Mouse (Mus musculus): ENCODE results near the gene Spin1. TPM values are rescaled to one million over a fixed set of nuclear protein-coding genes. Genes with fewer than 3 reads are reported as not detected.

The Spin1 gene
- polyA plus RNA-seq, 1 experiment from 2014 or later, result 58.1 TPM

- no peak overlapping the region for H3K9ac ChIP-seq (ENCODE audit: low read length)
- H3K4me2 ChIP-seq (ENCODE audit: low read length), result no peak overlapping the region
- H3K27me3 ChIP-seq (ENCODE audit: control insufficient read depth, insufficient read depth, low read length), result no peaks in the 10 kb centered on the region
- H3K27ac ChIP-seq (replicated peaks in 1 of 2; ENCODE audit: control insufficient read depth in 1 of 2, insufficient read depth in 1 of 2, low read depth in 2 of 2, low read length in 2 of 2), result no peak overlapping the region
- H3K9me3 ChIP-seq (ENCODE audit: control insufficient read depth, low read length), result no peaks in the 10 kb centered on the region
- ATAC-seq (ENCODE audit: insufficient number of reproducible peaks, insufficient read depth, low FRiP score, low read depth), result no peak
- H3K4me3 ChIP-seq (ENCODE audit: control insufficient read depth in 1 of 2, insufficient read depth in 1 of 2, low read depth in 1 of 2, low read length in 2 of 2), result no peak overlapping the region
- no peaks in the 10 kb centered on the region for H3K36me3 ChIP-seq (ENCODE audit: control insufficient read depth, insufficient read depth, low read length)
- 79% methylated on average over 7 of the region's 7 CpGs for WGBS
- no peaks in the 10 kb centered on the region for H3K4me1 ChIP-seq (ENCODE audit: control insufficient read depth in 2 of 2, insufficient read depth in 2 of 2, low read length in 2 of 2)
Measured at GRCm38 (mm10) chr13:51182236-51182635, 81.6 kb downstream of the Spin1 start.

GRCm38 (mm10) chr13:51184896-51185295 is 84.2 kb downstream of the Spin1 start:
- H3K4me3 ChIP-seq (ENCODE audit: control insufficient read depth in 1 of 2, insufficient read depth in 1 of 2, low read depth in 1 of 2, low read length in 2 of 2), result no peak overlapping the region
- ATAC-seq (ENCODE audit: insufficient number of reproducible peaks, insufficient read depth, low FRiP score, low read depth), result no peak
- WGBS, result 74% methylated on average over 3 of the region's 3 CpGs
- no peaks in the 10 kb centered on the region for H3K4me1 ChIP-seq (ENCODE audit: control insufficient read depth in 2 of 2, insufficient read depth in 2 of 2, low read length in 2 of 2)
- H3K27ac ChIP-seq (replicated peaks in 1 of 2; ENCODE audit: control insufficient read depth in 1 of 2, insufficient read depth in 1 of 2, low read depth in 2 of 2, low read length in 2 of 2), result no peak overlapping the region
- H3K27me3 ChIP-seq (ENCODE audit: control insufficient read depth, insufficient read depth, low read length), result no peaks in the 10 kb centered on the region
- no peak overlapping the region for H3K4me2 ChIP-seq (ENCODE audit: low read length)
- H3K9ac ChIP-seq (ENCODE audit: low read length), result no peak overlapping the region
- H3K36me3 ChIP-seq (ENCODE audit: control insufficient read depth, insufficient read depth, low read length), result no peaks in the 10 kb centered on the region
- no peaks in the 10 kb centered on the region for H3K9me3 ChIP-seq (ENCODE audit: control insufficient read depth, low read length)

- H3K9ac ChIP-seq (ENCODE audit: low read length), result no peak overlapping the region
- no peaks in the 10 kb centered on the region for H3K9me3 ChIP-seq (ENCODE audit: control insufficient read depth, low read length)
- no peaks in the 10 kb centered on the region for H3K36me3 ChIP-seq (ENCODE audit: control insufficient read depth, insufficient read depth, low read length)
- WGBS, result 58% methylated on average over 3 of the region's 3 CpGs
- H3K27me3 ChIP-seq (ENCODE audit: control insufficient read depth, insufficient read depth, low read length), result no peaks in the 10 kb centered on the region
- ATAC-seq (ENCODE audit: insufficient number of reproducible peaks, insufficient read depth, low FRiP score, low read depth), result no peak
- H3K4me1 ChIP-seq (ENCODE audit: control insufficient read depth in 2 of 2, insufficient read depth in 2 of 2, low read length in 2 of 2), result no peaks in the 10 kb centered on the region
- no peak overlapping the region for H3K4me2 ChIP-seq (ENCODE audit: low read length)
- no peak overlapping the region for H3K27ac ChIP-seq (replicated peaks in 1 of 2; ENCODE audit: control insufficient read depth in 1 of 2, insufficient read depth in 1 of 2, low read depth in 2 of 2, low read length in 2 of 2)
- H3K4me3 ChIP-seq (ENCODE audit: control insufficient read depth in 1 of 2, insufficient read depth in 1 of 2, low read depth in 1 of 2, low read length in 2 of 2), result no peak overlapping the region
Measured at GRCm38 (mm10) chr13:51190336-51190735, 89.7 kb downstream of the Spin1 start.

GRCm38 (mm10) chr13:51191416-51192140 is 90.9 kb downstream of the Spin1 start:
- WGBS, result 74% methylated on average over 6 of the region's 6 CpGs
- Histone ChIP-seq H3K4me1 (ENCODE audit: control insufficient read depth in 2 of 2, insufficient read depth in 2 of 2, low read length in 2 of 2) (no peaks in the 10 kb centered on the region), H3K27ac (replicated peaks in 1 of 2; ENCODE audit: control insufficient read depth in 1 of 2, insufficient read depth in 1 of 2, low read depth in 2 of 2, low read length in 2 of 2) (no peak overlapping the region), H3K9me3 (ENCODE audit: control insufficient read depth, low read length) (no peaks in the 10 kb centered on the region), H3K36me3 (ENCODE audit: control insufficient read depth, insufficient read depth, low read length) (no peaks in the 10 kb centered on the region), H3K4me2 (ENCODE audit: low read length) (no peak overlapping the region), H3K9ac (ENCODE audit: low read length) (no peak overlapping the region), H3K27me3 (ENCODE audit: control insufficient read depth, insufficient read depth, low read length) (no peaks in the 10 kb centered on the region), H3K4me3 (ENCODE audit: control insufficient read depth in 1 of 2, insufficient read depth in 1 of 2, low read depth in 1 of 2, low read length in 2 of 2) (no peak overlapping the region)
- ATAC-seq (ENCODE audit: insufficient number of reproducible peaks, insufficient read depth, low FRiP score, low read depth), result no peak

DNA sequence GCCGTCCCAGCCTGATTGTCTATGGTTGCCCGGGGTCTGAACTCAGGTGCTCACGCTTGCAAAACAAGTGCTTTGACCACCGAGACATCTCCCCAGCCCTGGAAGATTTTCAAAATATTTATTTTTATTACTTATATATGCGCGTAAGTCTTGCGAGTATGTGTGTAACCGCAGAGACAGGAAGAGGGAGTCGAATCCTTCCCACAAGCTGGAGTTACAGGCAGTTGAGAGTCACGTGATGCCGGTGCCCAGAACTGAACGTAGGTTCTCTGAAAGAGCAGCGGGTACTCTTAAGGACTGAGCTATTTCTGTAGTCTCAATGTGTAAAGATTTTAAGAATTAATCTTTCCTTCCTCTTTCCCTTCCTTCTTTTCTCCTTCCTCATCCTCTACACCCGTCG is 93.2 kb downstream of the Spin1 start:
- WGBS, result 82% methylated on average over 15 of the region's 15 CpGs
- H3K4me1 ChIP-seq (ENCODE audit: control insufficient read depth in 2 of 2, insufficient read depth in 2 of 2, low read length in 2 of 2), result peaks cover 0 to 6% of the 10 kb centered on the region in 2 experiments; a peak in 2 of 4 replicates

DNA sequence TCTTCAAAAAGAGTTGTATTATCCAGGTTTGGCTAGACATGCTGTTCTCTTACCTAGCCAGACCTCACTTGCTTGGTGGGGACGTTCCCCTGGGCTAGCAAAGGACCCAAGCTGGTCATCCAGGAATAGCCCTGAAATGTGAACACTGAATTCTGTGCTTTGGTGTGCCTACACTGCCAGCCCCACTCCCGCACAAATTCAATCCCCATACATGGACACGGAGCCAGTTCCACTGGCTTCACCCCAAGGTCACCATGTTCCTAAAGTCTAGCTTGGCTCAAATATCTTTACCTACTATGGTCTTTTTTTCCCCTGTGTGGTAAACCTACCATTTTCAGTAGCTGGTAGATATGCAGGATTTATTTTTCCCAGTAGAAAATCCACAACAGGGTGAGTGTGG is 97.0 kb downstream of the Spin1 start:
- Histone ChIP-seq H3K4me3 (ENCODE audit: control insufficient read depth in 1 of 2, insufficient read depth in 1 of 2, low read depth in 1 of 2, low read length in 2 of 2) (no peak overlapping the region), H3K27ac (replicated peaks in 1 of 2; ENCODE audit: control insufficient read depth in 1 of 2, insufficient read depth in 1 of 2, low read depth in 2 of 2, low read length in 2 of 2) (no peak overlapping the region), H3K4me2 (ENCODE audit: low read length) (no peak overlapping the region), H3K4me1 (ENCODE audit: control insufficient read depth in 2 of 2, insufficient read depth in 2 of 2, low read length in 2 of 2) (peaks cover 0 to 6% of the 10 kb centered on the region in 2 experiments; a peak in 2 of 4 replicates), H3K27me3 (ENCODE audit: control insufficient read depth, insufficient read depth, low read length) (no peaks in the 10 kb centered on the region; the same call in 1 of the 2 replicates), H3K9me3 (ENCODE audit: control insufficient read depth, low read length) (0 out of 2 replicates have a peak, but pooled peaks cover 6% of the 10 kb centered on the region), H3K9ac (ENCODE audit: low read length) (no peak overlapping the region), H3K36me3 (ENCODE audit: control insufficient read depth, insufficient read depth, low read length) (no peaks in the 10 kb centered on the region)
- no peak for ATAC-seq (ENCODE audit: insufficient number of reproducible peaks, insufficient read depth, low FRiP score, low read depth)
- WGBS, result 77% methylated on average over 3 of the region's 3 CpGs

More for the DNA sequence above, 93.2 kb downstream of the Spin1 start:
- Histone ChIP-seq H3K27me3 (ENCODE audit: control insufficient read depth, insufficient read depth, low read length) (no peaks in the 10 kb centered on the region), H3K4me3 (ENCODE audit: control insufficient read depth in 1 of 2, insufficient read depth in 1 of 2, low read depth in 1 of 2, low read length in 2 of 2) (no peak overlapping the region), H3K9me3 (ENCODE audit: control insufficient read depth, low read length) (no peaks in the 10 kb centered on the region), H3K4me2 (ENCODE audit: low read length) (no peak overlapping the region), H3K27ac (replicated peaks in 1 of 2; ENCODE audit: control insufficient read depth in 1 of 2, insufficient read depth in 1 of 2, low read depth in 2 of 2, low read length in 2 of 2) (no peak overlapping the region), H3K9ac (ENCODE audit: low read length) (no peak overlapping the region), H3K36me3 (ENCODE audit: control insufficient read depth, insufficient read depth, low read length) (no peaks in the 10 kb centered on the region)
- no peak for ATAC-seq (ENCODE audit: insufficient number of reproducible peaks, insufficient read depth, low FRiP score, low read depth)

GRCm38 (mm10) chr13:51198186-51198585 is 97.5 kb downstream of the Spin1 start:
- Histone ChIP-seq H3K4me2 (ENCODE audit: low read length) (no peak overlapping the region), H3K27ac (replicated peaks in 1 of 2; ENCODE audit: control insufficient read depth in 1 of 2, insufficient read depth in 1 of 2, low read depth in 2 of 2, low read length in 2 of 2) (no peak overlapping the region), H3K4me3 (ENCODE audit: control insufficient read depth in 1 of 2, insufficient read depth in 1 of 2, low read depth in 1 of 2, low read length in 2 of 2) (no peak overlapping the region), H3K36me3 (ENCODE audit: control insufficient read depth, insufficient read depth, low read length) (no peaks in the 10 kb centered on the region), H3K27me3 (ENCODE audit: control insufficient read depth, insufficient read depth, low read length) (no peaks in the 10 kb centered on the region; the same call in 1 of the 2 replicates), H3K4me1 (ENCODE audit: control insufficient read depth in 2 of 2, insufficient read depth in 2 of 2, low read length in 2 of 2) (peaks cover 0 to 6% of the 10 kb centered on the region in 2 experiments; a peak in 2 of 4 replicates), H3K9ac (ENCODE audit: low read length) (no peak overlapping the region; the same call in 1 of the 2 replicates), H3K9me3 (ENCODE audit: control insufficient read depth, low read length) (0 out of 2 replicates have a peak, but pooled peaks cover 6% of the 10 kb centered on the region)
- 42% methylated on average over 5 of the region's 5 CpGs for WGBS
- no peak for ATAC-seq (ENCODE audit: insufficient number of reproducible peaks, insufficient read depth, low FRiP score, low read depth)

Data from heart, embryonic 14.5 days (tissue).